Mouse (Mus musculus): ENCODE data around the gene Rftn2. TPM values are rescaled to one million over a fixed set of nuclear protein-coding genes. Genes with fewer than 3 reads are reported as not detected.

Rftn2 gene
- polyA plus RNA-seq, 1 experiment = not detected

GRCm38 (mm10) chr1:55196327-55197003 is 30.1 kb downstream of the Rftn2 start:
- TF ChIP-seq GATA1 (IDR thresholded peaks at IDR 0.05; ENCODE audit: borderline replicate concordance, low read length) (no peak), FLI1 (IDR thresholded peaks at IDR 0.05; ENCODE audit: low read length) (no peak)

GRCm38 (mm10) chr1:55195021-55195420 is 31.6 kb downstream of the Rftn2 start:
- TF ChIP-seq FLI1 (IDR thresholded peaks at IDR 0.05; ENCODE audit: low read length) (no peak), GATA1 (IDR thresholded peaks at IDR 0.05; ENCODE audit: borderline replicate concordance, low read length) (no peak)
- Histone ChIP-seq H3K4me1 (peaks cover 12% of the 10 kb centered on the region), H3K4me3 (replicated peaks) (no peak overlapping the region), H3K36me3 (replicated peaks; ENCODE audit: low read length) (no peaks in the 10 kb centered on the region), H3K27me3 (replicated peaks) (peaks cover 2% of the 10 kb centered on the region), H3K9me3 (no peaks in the 10 kb centered on the region)

More at GRCm38 (mm10) chr1:55196327-55197003, 30.1 kb downstream of the Rftn2 start:
- H3K9me3 ChIP-seq = no peaks in the 10 kb centered on the region
- H3K4me1 ChIP-seq = peaks cover 12% of the 10 kb centered on the region
- no peaks in the 10 kb centered on the region for H3K36me3 ChIP-seq (replicated peaks; ENCODE audit: low read length)
- H3K27me3 ChIP-seq (replicated peaks) = peaks cover 3% of the 10 kb centered on the region
- H3K4me3 ChIP-seq (replicated peaks) = no peak overlapping the region

GRCm38 (mm10) chr1:55194064-55194915 is 32.3 kb downstream of the Rftn2 start:
- no peaks in the 10 kb centered on the region for H3K9me3 ChIP-seq
- no peaks in the 10 kb centered on the region for H3K36me3 ChIP-seq (replicated peaks; ENCODE audit: low read length)
- TF ChIP-seq FLI1 (IDR thresholded peaks at IDR 0.05; ENCODE audit: low read length) (no peak), GATA1 (IDR thresholded peaks at IDR 0.05; ENCODE audit: borderline replicate concordance, low read length) (no peak)
- no peak overlapping the region for H3K4me3 ChIP-seq (replicated peaks)
- peaks cover 12% of the 10 kb centered on the region for H3K4me1 ChIP-seq
- H3K27me3 ChIP-seq (replicated peaks) = peaks cover 2% of the 10 kb centered on the region

- H3K4me3 ChIP-seq (replicated peaks) = no peak overlapping the region
Measured at GRCm38 (mm10) chr1:55193316-55193715, 33.3 kb downstream of the Rftn2 start.

DNA sequence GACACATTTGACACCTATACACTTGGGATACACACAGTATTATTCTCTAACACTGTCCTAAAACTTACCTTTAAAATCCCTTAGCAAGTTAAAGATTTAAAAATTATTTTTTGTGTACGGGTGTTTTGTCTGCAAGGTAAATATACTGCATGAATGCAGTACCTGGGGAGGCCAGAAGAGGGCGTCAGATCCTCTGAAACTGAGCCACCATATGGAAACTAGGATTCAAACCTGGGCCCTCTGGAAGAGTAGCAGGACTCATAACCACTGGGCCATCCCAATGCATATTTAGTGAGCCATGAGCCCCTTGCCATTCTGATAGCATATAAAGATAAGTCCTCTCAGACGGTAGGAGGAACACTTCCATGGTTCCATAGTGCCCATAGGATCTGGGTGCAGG is 33.8 kb downstream of the Rftn2 start:
- Histone ChIP-seq H3K9me3 (no peaks in the 10 kb centered on the region), H3K4me3 (replicated peaks) (no peak overlapping the region), H3K27me3 (replicated peaks) (peaks cover 2% of the 10 kb centered on the region), H3K36me3 (replicated peaks; ENCODE audit: low read length) (no peaks in the 10 kb centered on the region), H3K4me1 (peaks cover 8% of the 10 kb centered on the region)
- TF ChIP-seq GATA1 (IDR thresholded peaks at IDR 0.05; ENCODE audit: borderline replicate concordance, low read length) (no peak), FLI1 (IDR thresholded peaks at IDR 0.05; ENCODE audit: low read length) (no peak)

More at GRCm38 (mm10) chr1:55193316-55193715, 33.3 kb downstream of the Rftn2 start:
- no peaks in the 10 kb centered on the region for H3K36me3 ChIP-seq (replicated peaks; ENCODE audit: low read length)
- peaks cover 8% of the 10 kb centered on the region for H3K4me1 ChIP-seq
- no peaks in the 10 kb centered on the region for H3K9me3 ChIP-seq
- TF ChIP-seq FLI1 (IDR thresholded peaks at IDR 0.05; ENCODE audit: low read length) = no peak
- no peak for TF ChIP-seq GATA1 (IDR thresholded peaks at IDR 0.05; ENCODE audit: borderline replicate concordance, low read length)
- peaks cover 2% of the 10 kb centered on the region for H3K27me3 ChIP-seq (replicated peaks)

DNA sequence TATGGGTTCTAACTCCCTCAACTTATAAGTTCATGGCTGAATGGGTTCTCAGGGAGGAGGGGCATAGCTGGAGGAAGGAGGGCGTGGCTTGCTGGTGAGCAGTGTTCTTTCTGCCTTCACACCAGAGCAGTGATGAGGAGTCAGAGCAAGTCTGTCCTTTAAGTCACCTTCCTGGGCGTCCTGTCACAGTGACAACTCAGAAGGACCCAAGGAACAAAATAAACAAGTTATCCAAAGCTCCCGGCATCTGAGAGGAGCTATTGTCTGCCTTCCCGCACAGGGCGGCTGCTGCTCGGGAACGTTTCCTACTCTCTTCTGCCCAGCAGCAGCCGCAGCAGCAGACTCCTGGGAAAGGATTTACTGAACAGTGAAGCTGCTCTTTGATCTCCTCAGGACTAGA is 34.6 kb downstream of the Rftn2 start:
- no peak for TF ChIP-seq FLI1 (IDR thresholded peaks at IDR 0.05; ENCODE audit: low read length)
- no peak for TF ChIP-seq GATA1 (IDR thresholded peaks at IDR 0.05; ENCODE audit: borderline replicate concordance, low read length)
- peaks cover 2% of the 10 kb centered on the region for H3K27me3 ChIP-seq (replicated peaks)

DNA sequence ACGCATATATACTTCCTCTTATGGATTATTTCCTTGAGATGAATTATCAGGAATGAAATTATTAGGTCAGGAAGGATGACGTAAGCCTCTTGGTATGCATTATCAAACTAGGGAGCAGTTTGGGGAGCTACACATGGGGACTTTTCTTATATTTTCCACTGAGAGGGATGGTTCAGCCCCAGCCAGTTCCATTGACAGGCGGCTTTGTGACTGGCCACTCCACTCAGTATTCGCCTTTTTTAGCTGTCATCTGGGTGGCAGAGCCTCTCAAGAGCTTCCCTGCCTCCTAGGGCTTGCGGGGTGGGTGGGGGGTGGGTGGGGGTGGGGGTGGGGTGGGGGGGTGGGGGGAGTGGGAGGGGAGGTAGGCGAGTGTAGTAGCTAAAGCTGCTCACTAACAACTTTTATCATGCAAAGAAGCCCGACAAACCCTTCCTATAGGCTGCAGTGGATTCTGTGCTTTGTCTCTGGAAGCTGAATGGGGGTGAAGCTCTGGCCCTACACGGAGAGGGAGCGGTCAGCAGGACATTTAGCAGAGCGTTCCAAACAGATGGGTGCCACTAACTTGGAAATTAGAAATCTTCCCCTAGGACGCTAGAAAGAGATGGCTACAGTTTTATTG is 39.9 kb downstream of the Rftn2 start:
- Histone ChIP-seq H3K4me3 (replicated peaks) (no peak overlapping the region), H3K36me3 (replicated peaks; ENCODE audit: low read length) (no peaks in the 10 kb centered on the region), H3K9me3 (no peaks in the 10 kb centered on the region), H3K4me1 (no peaks in the 10 kb centered on the region), H3K27me3 (replicated peaks) (no peaks in the 10 kb centered on the region)
- no peak for TF ChIP-seq GATA1 (IDR thresholded peaks at IDR 0.05; ENCODE audit: borderline replicate concordance, low read length)
- TF ChIP-seq FLI1 (IDR thresholded peaks at IDR 0.05; ENCODE audit: low read length) = no peak

More for the DNA sequence above, 34.6 kb downstream of the Rftn2 start:
- H3K4me3 ChIP-seq (replicated peaks) = no peak overlapping the region
- H3K36me3 ChIP-seq (replicated peaks; ENCODE audit: low read length) = no peaks in the 10 kb centered on the region
- peaks cover 8% of the 10 kb centered on the region for H3K4me1 ChIP-seq
- H3K9me3 ChIP-seq = no peaks in the 10 kb centered on the region

GRCm38 (mm10) chr1:55185718-55186117 is 40.9 kb downstream of the Rftn2 start:
- no peak overlapping the region for H3K4me3 ChIP-seq (replicated peaks)
- TF ChIP-seq FLI1 (IDR thresholded peaks at IDR 0.05; ENCODE audit: low read length) (no peak), GATA1 (IDR thresholded peaks at IDR 0.05; ENCODE audit: borderline replicate concordance, low read length) (no peak)
- H3K4me1 ChIP-seq = no peaks in the 10 kb centered on the region
- 0 out of 2 replicates have a peak, but pooled peaks cover 4% of the 10 kb centered on the region for H3K9me3 ChIP-seq
- no peaks in the 10 kb centered on the region for H3K36me3 ChIP-seq (replicated peaks; ENCODE audit: low read length)
- H3K27me3 ChIP-seq (replicated peaks) = no peaks in the 10 kb centered on the region

DNA sequence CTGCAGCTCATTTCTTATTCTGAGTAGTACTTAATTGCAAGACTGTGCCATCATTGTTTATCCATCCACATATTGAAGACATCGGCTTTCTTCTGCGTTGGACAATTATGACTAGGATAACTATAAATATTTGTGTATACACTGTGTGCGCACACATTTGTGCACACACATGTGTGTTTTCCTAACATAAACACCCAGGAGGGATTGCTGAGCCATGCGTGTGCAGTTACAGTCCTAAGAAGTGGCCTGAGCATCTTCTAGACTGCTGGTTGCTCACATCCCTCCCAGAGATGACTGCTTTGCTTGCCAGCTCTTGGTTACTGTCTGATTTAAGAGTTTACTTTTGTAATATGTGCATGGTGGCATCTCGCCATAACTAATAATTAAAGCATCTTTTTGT is 44.2 kb downstream of the Rftn2 start:
- H3K36me3 ChIP-seq (replicated peaks; ENCODE audit: low read length) = no peaks in the 10 kb centered on the region
- no peak overlapping the region for H3K4me3 ChIP-seq (replicated peaks)
- H3K9me3 ChIP-seq = peaks cover 9% of the 10 kb centered on the region; the same call in 1 of the 2 replicates
- TF ChIP-seq FLI1 (IDR thresholded peaks at IDR 0.05; ENCODE audit: low read length) (no peak), GATA1 (IDR thresholded peaks at IDR 0.05; ENCODE audit: borderline replicate concordance, low read length) (no peak)
- H3K27me3 ChIP-seq (replicated peaks) = no peaks in the 10 kb centered on the region
- no peaks in the 10 kb centered on the region for H3K4me1 ChIP-seq
